Mouse (Mus musculus) kidney, embryonic 15.5 days (tissue): ENCODE results near the gene Tecr. TPM values are rescaled to one million over a fixed set of nuclear protein-coding genes. Genes with fewer than 3 reads are reported as not detected.

Experiments used
- ATAC-seq: fragments of 200-750 bp; cut with Nextera tagmentation; replicated peaks from 2 replicates; pipeline ENCODE4 v1.8.0; 2017; ENCODE audit warnings: moderate TSS enrichment; ENCODE audit not compliant: low FRiP score
- H3K27ac ChIP-seq: fragments of 300-500 bp; sonication (generic); 2 replicates; pipeline ENCODE4 v1.5.1; 2015; ENCODE audit warnings: mild to moderate bottlenecking, inconsistent platforms
- H3K27me3 ChIP-seq: fragments of 300-500 bp; sonication (generic); 2 replicates; pipeline ENCODE4 v1.6.1; 2015; ENCODE audit warnings: inconsistent platforms
- H3K36me3 ChIP-seq: fragments of 300-500 bp; sonication (generic); 2 replicates; pipeline ENCODE4 v1.6.1; 2015; ENCODE audit warnings: inconsistent platforms
- H3K4me1 ChIP-seq: fragments of 300-500 bp; sonication (generic); 2 replicates; pipeline ENCODE4 v1.6.1; 2015; ENCODE audit warnings: inconsistent platforms
- H3K4me2 ChIP-seq: fragments of 300-500 bp; sonication (generic); 2 replicates; pipeline ENCODE4 v1.6.1; 2015; ENCODE audit warnings: moderate library complexity, mild to moderate bottlenecking, inconsistent platforms
- H3K4me3 ChIP-seq: fragments of 300-500 bp; sonication (generic); replicated peaks from 2 replicates; pipeline ENCODE4 v1.5.1; 2015; ENCODE audit warnings: mild to moderate bottlenecking, inconsistent platforms
- H3K9ac ChIP-seq: fragments of 300-500 bp; sonication (generic); 2 replicates; pipeline ENCODE4 v1.6.1; 2015; ENCODE audit warnings: mild to moderate bottlenecking, inconsistent platforms
- H3K9me3 ChIP-seq: fragments of 300-500 bp; sonication (generic); replicated peaks from 2 replicates; pipeline ENCODE4 v1.6.1; 2016; ENCODE audit warnings: inconsistent platforms
- WGBS: fragments of 180-500 bp; shearing (Covaris S2); methylation state at CpG from one replicate; pipeline ENCODE4 v1.1.7; 2015; ENCODE audit warnings: mixed read lengths; 5-methylcytosine and 5-hydroxymethylcytosine counted together
- polyA plus RNA-seq: library from polyadenylated mRNA; unstranded; fragments of >200 nt; fragmentation: Nextera tagmentation; extraction: Ambion mirVana; gene quantifications from 2 replicates; pipeline ENCODE4 v1.2.1, GENCODE M21; 2015

Tecr gene
- polyA plus RNA-seq, 1 experiment from 2014 or later: 605 TPM

GRCm38 (mm10) chr8:83593325-83594166 lies 14.2 kb downstream of the Tecr start:
- 3% methylated on average over 22 of the region's 22 CpGs for WGBS
- Histone ChIP-seq H3K4me1 (peaks cover 40% of the 10 kb centered on the region), H3K27ac (peak overlapping the region; percentile 90), H3K9me3 (no peaks in the 10 kb centered on the region), H3K9ac (peak overlapping the region; percentile 71), H3K4me3 (peak overlapping the region; percentile 61), H3K4me2 (peak overlapping the region; percentile 84), H3K36me3 (peaks cover 10% of the 10 kb centered on the region; the same call in 1 of the 2 replicates), H3K27me3 (no peaks in the 10 kb centered on the region)
- ATAC-seq: no peak; the same call in 1 of the 2 replicates

DNA sequence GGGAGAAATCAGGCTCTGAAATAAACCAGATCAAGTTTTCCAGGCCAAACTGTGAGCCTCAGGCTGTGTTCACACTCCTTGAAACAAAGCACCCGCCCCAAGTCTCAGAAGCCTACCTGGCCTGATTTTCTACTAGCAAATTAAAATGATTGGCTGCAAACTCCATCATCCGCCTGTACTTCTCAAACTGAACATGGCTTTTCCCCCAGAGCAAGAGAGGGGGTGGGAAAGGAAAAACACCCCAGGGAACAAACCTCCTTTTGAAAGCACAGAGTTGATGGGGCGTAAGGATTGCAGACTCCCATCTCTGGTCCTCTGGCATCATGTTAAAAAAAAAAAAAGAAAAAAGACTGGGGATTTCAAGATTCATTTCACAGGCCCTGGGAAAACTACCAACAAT lies 15.1 kb downstream of the Tecr start:
- peaks cover 48% of the 10 kb centered on the region for H3K4me1 ChIP-seq
- 62% methylated on average over 3 of the region's 3 CpGs for WGBS
- peak overlapping the region; percentile 61 for H3K4me3 ChIP-seq
- ATAC-seq: no peak
- H3K9ac ChIP-seq: peak overlapping the region; percentile 32; the same call in 1 of the 2 replicates
- no peaks in the 10 kb centered on the region for H3K27me3 ChIP-seq
- no peaks in the 10 kb centered on the region for H3K9me3 ChIP-seq
- H3K4me2 ChIP-seq: peak overlapping the region; percentile 84
- peaks cover 16% of the 10 kb centered on the region; the same call in 1 of the 2 replicates for H3K36me3 ChIP-seq
- no peak overlapping the region for H3K27ac ChIP-seq

GRCm38 (mm10) chr8:83590488-83591023 lies 17.2 kb downstream of the Tecr start:
- Histone ChIP-seq H3K27ac (no peak overlapping the region), H3K4me2 (no peak overlapping the region), H3K9me3 (no peaks in the 10 kb centered on the region), H3K36me3 (peaks cover 28% of the 10 kb centered on the region; the same call in 1 of the 2 replicates), H3K27me3 (no peaks in the 10 kb centered on the region), H3K4me3 (no peak overlapping the region), H3K4me1 (peaks cover 54% of the 10 kb centered on the region), H3K9ac (no peak overlapping the region)
- ATAC-seq: no peak
- WGBS: 77% methylated on average over 7 of the region's 7 CpGs

GRCm38 (mm10) chr8:83588886-83589285 lies 18.9 kb downstream of the Tecr start:
- no peak overlapping the region for H3K4me3 ChIP-seq
- no peak overlapping the region for H3K4me2 ChIP-seq
- H3K4me1 ChIP-seq: peaks cover 49% of the 10 kb centered on the region
- WGBS: 92% methylated on average over 5 of the region's 5 CpGs
- no peaks in the 10 kb centered on the region for H3K9me3 ChIP-seq
- peaks cover 33% of the 10 kb centered on the region for H3K36me3 ChIP-seq
- ATAC-seq: no peak
- no peaks in the 10 kb centered on the region for H3K27me3 ChIP-seq
- no peak overlapping the region for H3K9ac ChIP-seq
- H3K27ac ChIP-seq: no peak overlapping the region

DNA sequence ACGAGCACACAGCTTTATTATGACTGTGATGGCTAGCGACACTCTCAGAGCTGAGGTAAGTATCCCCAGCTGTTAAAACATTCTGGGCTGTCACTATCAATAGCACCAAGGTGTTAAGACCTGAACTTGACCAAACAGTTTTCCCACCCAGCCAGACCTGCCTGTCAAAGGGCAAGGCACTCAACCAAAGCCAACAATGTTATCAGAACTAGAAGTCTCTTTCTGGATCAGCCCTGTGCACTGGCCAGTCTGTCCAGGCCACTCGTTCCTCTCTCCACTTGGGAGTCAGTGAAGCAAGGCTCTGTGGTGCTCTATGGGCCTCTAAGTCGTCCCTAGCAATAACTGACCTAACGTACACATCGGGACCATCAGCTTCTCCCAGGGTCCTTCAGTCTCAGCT lies 20.1 kb downstream of the Tecr start:
- Histone ChIP-seq H3K4me2 (no peak overlapping the region), H3K36me3 (peaks cover 39% of the 10 kb centered on the region), H3K4me3 (no peak overlapping the region), H3K9ac (no peak overlapping the region), H3K27ac (no peak overlapping the region), H3K4me1 (peaks cover 48% of the 10 kb centered on the region), H3K27me3 (no peaks in the 10 kb centered on the region), H3K9me3 (no peaks in the 10 kb centered on the region)
- 62% methylated on average over 6 of the region's 6 CpGs for WGBS
- no peak for ATAC-seq

DNA sequence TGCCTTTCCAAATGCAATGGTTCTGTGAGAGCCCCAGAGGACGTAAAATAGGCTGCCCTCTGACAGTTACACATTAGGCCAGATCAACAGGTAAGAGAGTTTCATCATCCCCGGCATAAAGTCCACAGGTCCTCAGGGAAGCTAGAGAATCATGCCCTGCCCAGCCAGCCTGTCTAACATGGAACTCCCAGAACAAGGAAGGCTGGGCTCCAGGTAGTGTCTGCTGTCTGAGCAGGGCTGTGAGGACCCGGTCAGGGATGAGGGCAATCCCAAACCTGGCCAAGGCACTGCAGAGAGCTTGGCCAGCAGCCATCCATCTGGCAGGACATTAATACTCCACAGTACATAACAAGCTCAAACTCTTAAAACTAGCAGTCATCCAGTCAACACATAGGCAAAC lies 22.4 kb downstream of the Tecr start:
- no peak overlapping the region for H3K4me3 ChIP-seq
- ATAC-seq: no peak
- no peaks in the 10 kb centered on the region for H3K27me3 ChIP-seq
- H3K4me1 ChIP-seq: peaks cover 49% of the 10 kb centered on the region
- no peak overlapping the region for H3K27ac ChIP-seq
- H3K36me3 ChIP-seq: peaks cover 33% of the 10 kb centered on the region
- WGBS: 75% methylated on average over 3 of the region's 3 CpGs
- no peak overlapping the region for H3K9ac ChIP-seq
- no peak overlapping the region for H3K4me2 ChIP-seq
- H3K9me3 ChIP-seq: no peaks in the 10 kb centered on the region

GRCm38 (mm10) chr8:83584771-83585170 lies 23.0 kb downstream of the Tecr start:
- H3K27ac ChIP-seq: no peak overlapping the region
- WGBS: 89% methylated on average over 1 of the region's 1 CpGs
- ATAC-seq: no peak

GRCm38 (mm10) chr8:83583236-83583635 lies 24.5 kb downstream of the Tecr start:
- no peak overlapping the region for H3K9ac ChIP-seq
- H3K4me1 ChIP-seq: peaks cover 59% of the 10 kb centered on the region
- 90% methylated on average over 15 of the region's 15 CpGs for WGBS

More at GRCm38 (mm10) chr8:83584771-83585170, 23.0 kb downstream of the Tecr start:
- Histone ChIP-seq H3K4me1 (peaks cover 50% of the 10 kb centered on the region), H3K4me2 (no peak overlapping the region), H3K4me3 (no peak overlapping the region), H3K9ac (no peak overlapping the region), H3K36me3 (peaks cover 29% of the 10 kb centered on the region), H3K9me3 (no peaks in the 10 kb centered on the region), H3K27me3 (no peaks in the 10 kb centered on the region)

GRCm38 (mm10) chr8:83582226-83582625 lies 25.5 kb downstream of the Tecr start:
- WGBS: 86% methylated on average over 8 of the region's 8 CpGs
- Histone ChIP-seq H3K4me2 (no peak overlapping the region), H3K4me3 (no peak overlapping the region), H3K27ac (no peak overlapping the region), H3K9ac (no peak overlapping the region), H3K36me3 (peaks cover 21% of the 10 kb centered on the region), H3K9me3 (no peaks in the 10 kb centered on the region), H3K4me1 (peaks cover 57% of the 10 kb centered on the region), H3K27me3 (no peaks in the 10 kb centered on the region)
- ATAC-seq: no peak

More at GRCm38 (mm10) chr8:83583236-83583635, 24.5 kb downstream of the Tecr start:
- Histone ChIP-seq H3K36me3 (peaks cover 28% of the 10 kb centered on the region), H3K27ac (no peak overlapping the region), H3K4me2 (no peak overlapping the region), H3K9me3 (no peaks in the 10 kb centered on the region), H3K27me3 (no peaks in the 10 kb centered on the region), H3K4me3 (no peak overlapping the region)
- no peak for ATAC-seq

DNA sequence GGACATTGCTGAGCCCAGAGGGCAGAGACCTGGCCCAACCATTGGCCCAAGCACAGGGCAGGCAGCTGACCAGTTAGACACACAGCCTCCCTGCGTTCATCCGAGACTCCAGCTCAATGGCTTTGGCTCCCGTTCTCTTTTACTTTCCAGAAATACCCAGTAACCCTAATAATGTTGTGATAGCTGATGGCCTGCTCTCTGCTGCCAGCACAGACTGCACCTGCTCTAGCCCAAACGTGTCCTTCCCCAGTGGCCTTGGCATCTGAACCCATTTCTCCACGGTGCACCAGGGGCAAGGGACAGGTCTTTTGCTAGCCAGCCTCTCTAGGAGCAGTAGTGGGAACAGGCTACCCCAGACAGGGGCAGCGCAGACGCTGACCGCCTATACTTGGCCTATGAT lies 26.9 kb downstream of the Tecr start:
- ATAC-seq: no peak
- H3K4me1 ChIP-seq: peaks cover 68% of the 10 kb centered on the region
- WGBS: 67% methylated on average over 8 of the region's 8 CpGs

DNA sequence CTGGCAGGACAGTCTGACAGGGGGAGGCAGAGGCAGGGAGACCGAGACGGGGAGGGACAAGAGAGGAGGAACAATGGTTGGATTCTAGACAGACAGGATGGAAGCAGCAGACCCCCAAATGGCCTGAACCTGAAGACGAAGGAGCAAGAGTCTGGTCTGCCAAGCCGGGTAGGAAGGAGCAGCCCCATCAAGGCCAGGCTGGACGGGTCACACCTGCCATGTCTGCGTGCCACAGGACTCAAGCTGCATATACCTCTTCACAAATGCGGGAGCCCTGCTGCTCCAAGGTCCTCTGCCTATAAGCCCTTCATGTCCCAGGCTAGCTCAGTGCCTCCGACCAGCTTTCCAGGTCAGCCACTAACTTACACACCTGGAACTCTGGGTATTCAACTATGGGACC lies 28.1 kb downstream of the Tecr start:
- Histone ChIP-seq H3K27ac (no peak overlapping the region), H3K9ac (0 out of 2 replicates have a peak overlapping the region, but pooled peaks have one; percentile 12), H3K9me3 (no peaks in the 10 kb centered on the region), H3K27me3 (no peaks in the 10 kb centered on the region), H3K4me3 (no peak overlapping the region), H3K4me2 (no peak overlapping the region), H3K36me3 (peaks cover 9% of the 10 kb centered on the region), H3K4me1 (peaks cover 79% of the 10 kb centered on the region)
- ATAC-seq: no peak
- WGBS: 75% methylated on average over 8 of the region's 8 CpGs

More for the DNA sequence above, 26.9 kb downstream of the Tecr start:
- Histone ChIP-seq H3K4me3 (no peak overlapping the region), H3K9me3 (no peaks in the 10 kb centered on the region), H3K27me3 (no peaks in the 10 kb centered on the region), H3K27ac (no peak overlapping the region), H3K9ac (no peak overlapping the region), H3K36me3 (peaks cover 13% of the 10 kb centered on the region), H3K4me2 (no peak overlapping the region)
